Mouse (Mus musculus): ENCODE measurements around the gene Ier3. TPM values are rescaled to one million over a fixed set of nuclear protein-coding genes. Genes with fewer than 3 reads are reported as not detected.

The Ier3 gene
- polyA plus RNA-seq, 1 experiment from 2014 or later: 149 TPM

DNA sequence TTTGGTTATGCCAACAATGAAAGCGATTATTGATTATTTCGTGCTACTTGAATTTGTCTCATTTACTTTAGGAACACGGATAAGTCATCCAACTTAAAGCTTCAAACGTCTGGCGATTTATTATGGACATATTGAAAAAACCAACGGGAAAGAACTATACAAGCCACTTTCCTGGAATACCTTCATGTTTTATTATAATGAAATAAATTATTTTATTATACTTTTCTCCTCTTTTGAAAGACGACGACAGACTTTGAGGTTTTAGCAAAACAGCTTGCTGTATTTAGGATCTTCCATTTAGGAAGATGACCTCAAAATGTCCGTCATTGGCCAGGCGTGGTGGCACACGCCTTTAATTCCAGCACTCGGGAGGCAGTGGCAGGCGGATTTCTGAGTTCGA is 19.1 kb downstream of the Ier3 start:
- in situ Hi-C loops (cut with MboI; ENCODE audit: low pct_unique_long_range_greater_than_20kb): no loop called here
- CTCF ChIA-PET: interaction anchor here (6.7 kb wide), 1 partner anchor 34 kb away, joined by 39 read pairs; no protein-coding TSS in a partner anchor
- ATAC-seq: no peak
- no peak for DNase-seq (ENCODE audit: low read depth, low spot score)
- TF ChIP-seq CTCF (IDR thresholded peaks at IDR 0.05): no peak
- no peaks in the 10 kb centered on the region for H3K27me3 ChIP-seq
- POLR2A ChIA-PET: interaction anchor here (0.7 kb wide), 1 partner anchor 89 kb away, joined by 9 read pairs; no protein-coding TSS in a partner anchor

DNA sequence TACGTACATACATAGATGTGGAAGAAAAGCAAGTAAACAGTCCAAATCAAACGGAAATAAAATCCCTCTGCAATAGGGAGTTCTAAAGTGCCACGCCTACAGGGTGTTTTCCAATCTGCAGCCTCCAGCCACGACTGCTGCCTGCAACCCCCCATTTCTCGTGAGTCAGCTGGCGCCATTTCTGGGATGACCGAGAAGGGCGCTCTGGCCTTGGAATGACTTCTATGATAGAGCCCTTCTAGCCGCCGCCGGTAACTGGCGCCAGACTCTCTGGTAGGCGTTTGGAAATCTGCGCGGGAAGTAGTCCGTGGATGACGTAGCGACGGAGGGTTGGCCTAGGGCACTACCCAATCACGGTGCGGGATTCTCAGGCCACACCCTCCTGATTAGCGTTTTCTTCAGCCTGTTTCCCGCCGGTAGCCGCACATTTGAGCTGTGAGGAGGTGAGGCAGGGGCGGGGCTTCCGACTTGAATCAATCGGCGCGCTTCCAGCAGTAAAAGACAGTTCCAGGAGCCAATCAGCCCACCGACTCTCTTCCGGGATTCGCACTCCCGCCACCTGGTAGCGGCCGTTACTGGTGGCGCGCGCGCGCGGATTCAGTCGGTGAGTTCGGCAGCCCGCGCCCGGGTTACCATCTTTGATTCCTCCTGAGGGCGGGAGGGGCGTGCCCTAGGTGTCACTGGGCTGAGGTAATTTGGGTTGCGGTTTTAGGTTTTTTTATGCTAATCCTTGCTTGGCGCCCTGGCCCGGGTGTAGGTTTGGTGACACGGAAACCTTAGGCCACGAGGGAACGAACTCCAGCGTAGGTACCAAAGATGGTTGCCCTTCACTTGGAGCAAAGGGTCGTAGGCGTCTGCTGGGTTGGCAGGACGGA is 19.8 kb downstream of the Ier3 start, which contains the start of gene Mdc1:
Gene Mdc1, plus strand, starts transcription at position 440 of the 875 bp plus-strand sequence.
- CTCF ChIA-PET: interaction anchor here (1.4 to 6.7 kb wide), 2 partner anchors 32 to 33 kb away, joined by 5 to 39 read pairs; no protein-coding TSS in a partner anchor
- no peaks in the 10 kb centered on the region for H3K27me3 ChIP-seq
- peak; percentile 85 for ATAC-seq
- in situ Hi-C loops (cut with MboI; ENCODE audit: low pct_unique_long_range_greater_than_20kb): no loop called here
- TF ChIP-seq CTCF (IDR thresholded peaks at IDR 0.05): no peak
- POLR2A ChIA-PET: interaction anchor here (0.6 to 1.2 kb wide), 3 partner anchors 19 to 281 kb away, joined by 3 to 9 read pairs (median 4); partner anchors contain the start of gene Nrm
- peak; percentile 99 for DNase-seq (ENCODE audit: low read depth, low spot score)

DNA sequence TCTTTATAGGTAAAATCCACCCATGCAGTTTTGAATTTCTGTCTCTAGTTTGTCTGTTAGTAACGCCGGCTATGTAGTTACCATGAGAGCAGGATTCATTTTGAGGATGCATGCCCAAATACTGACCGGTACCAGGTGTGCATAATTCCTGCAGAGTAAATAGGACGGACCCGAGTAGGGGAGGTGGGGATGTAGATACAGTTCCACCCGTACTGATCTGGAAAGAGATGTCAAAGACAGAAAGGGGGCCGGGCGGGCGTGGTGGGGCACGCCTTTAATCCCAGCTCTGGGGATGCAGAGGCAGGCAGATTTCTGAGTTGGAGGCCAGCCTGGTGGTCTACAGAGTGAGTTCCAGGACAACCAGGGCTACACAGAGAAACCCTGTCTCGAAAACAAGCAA is 20.5 kb downstream of the Ier3 start:
- in situ Hi-C loops (cut with MboI; ENCODE audit: low pct_unique_long_range_greater_than_20kb): no loop called here
- CTCF ChIA-PET: interaction anchor here (0.9 to 1.4 kb wide), 3 partner anchors 12 to 32 kb away, joined by 3 to 5 read pairs (median 3); no protein-coding TSS in a partner anchor
- TF ChIP-seq CTCF (IDR thresholded peaks at IDR 0.05): no peak

GRCm38 (mm10) chr17:35843514-35843913 is 22.0 kb downstream of the Ier3 start:
- no peak for TF ChIP-seq CTCF (IDR thresholded peaks at IDR 0.05)
- ChIA-PET POLR2A (no interaction called here), CTCF (interaction anchor here (1.4 to 1.6 kb wide), 2 partner anchors 14 to 34 kb away, joined by 3 read pairs; no protein-coding TSS in a partner anchor)
- no peaks in the 10 kb centered on the region for H3K27me3 ChIP-seq
- in situ Hi-C loops (cut with MboI; ENCODE audit: low pct_unique_long_range_greater_than_20kb): no loop called here
- no peak for ATAC-seq
- DNase-seq (ENCODE audit: low read depth, low spot score): no peak

More for the DNA sequence above, 20.5 kb downstream of the Ier3 start:
- ATAC-seq (no peak), DNase-seq (ENCODE audit: low read depth, low spot score) (no peak)
- POLR2A ChIA-PET: interaction anchor here (0.6 to 1.2 kb wide), 3 partner anchors 19 to 282 kb away, joined by 3 to 4 read pairs (median 4); partner anchors contain the start of gene Nrm
- no peaks in the 10 kb centered on the region for H3K27me3 ChIP-seq

GRCm38 (mm10) chr17:35848112-35848511 is 26.6 kb downstream of the Ier3 start:
- TF ChIP-seq CTCF (IDR thresholded peaks at IDR 0.05): no peak
- ATAC-seq (no peak), DNase-seq (ENCODE audit: low read depth, low spot score) (no peak)
- POLR2A ChIA-PET: interaction anchor here (1.2 kb wide), 1 partner anchor 23 kb away, joined by 3 read pairs; no protein-coding TSS in a partner anchor
- in situ Hi-C loops (cut with MboI; ENCODE audit: low pct_unique_long_range_greater_than_20kb): no loop called here
- H3K27me3 ChIP-seq: no peaks in the 10 kb centered on the region
- CTCF ChIA-PET: interaction anchor here (1.1 to 3.4 kb wide), 2 partner anchors 25 to 43 kb away, joined by 3 to 14 read pairs; no protein-coding TSS in a partner anchor

GRCm38 (mm10) chr17:35850974-35851373 is 29.5 kb downstream of the Ier3 start:
- ChIA-PET POLR2A (interaction anchor here (1.1 kb wide), 1 partner anchor 13 kb away, joined by 3 read pairs; the partner anchor contains the start of gene Tubb5), CTCF (interaction anchor here (1.1 to 2.7 kb wide), 3 partner anchors 9 to 16 kb away, joined by 3 to 6 read pairs (median 3); partner anchors contain the start of gene Nrm)
- in situ Hi-C loops (cut with MboI; ENCODE audit: low pct_unique_long_range_greater_than_20kb): no loop called here
- DNase-seq (ENCODE audit: low read depth, low spot score): no peak
- TF ChIP-seq CTCF (IDR thresholded peaks at IDR 0.05): no peak
- ATAC-seq: no peak
- H3K27me3 ChIP-seq: no peaks in the 10 kb centered on the region

DNA sequence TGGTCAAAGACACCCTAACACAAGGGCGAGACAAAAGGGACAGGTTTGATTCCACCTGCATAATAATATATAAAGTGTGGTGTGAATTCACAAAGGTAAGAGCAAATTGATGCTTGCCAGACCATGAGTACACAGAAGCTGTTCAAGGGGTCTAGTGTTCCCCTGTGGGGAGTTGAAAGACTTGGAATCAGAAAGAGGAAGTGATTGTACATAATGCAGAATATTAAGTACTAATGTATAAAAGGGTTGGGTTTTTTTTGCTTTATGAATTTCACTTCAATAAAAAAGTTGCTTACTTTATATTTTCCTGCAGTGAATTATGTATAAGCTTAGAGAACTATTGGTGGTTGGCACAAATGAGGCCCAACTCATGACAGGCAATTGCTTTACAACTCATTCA is 37.9 kb downstream of the Ier3 start:
- no peak for ATAC-seq
- ChIA-PET POLR2A (no interaction called here), CTCF (interaction anchor here (0.7 to 4.5 kb wide), 4 partner anchors 8 to 15 kb away, joined by 3 to 29 read pairs (median 4); no protein-coding TSS in a partner anchor)
- no peak for TF ChIP-seq CTCF (IDR thresholded peaks at IDR 0.05)
- no peaks in the 10 kb centered on the region for H3K27me3 ChIP-seq
- in situ Hi-C loops (cut with MboI; ENCODE audit: low pct_unique_long_range_greater_than_20kb): no loop called here
- no peak for DNase-seq (ENCODE audit: low read depth, low spot score)

GRCm38 (mm10) chr17:35859835-35860234 is 38.4 kb downstream of the Ier3 start:
- ChIA-PET CTCF (interaction anchor here (0.7 to 4.5 kb wide), 4 partner anchors 9 to 15 kb away, joined by 3 to 29 read pairs (median 4); no protein-coding TSS in a partner anchor), POLR2A (interaction anchor here (0.5 to 1.5 kb wide), 3 partner anchors 10 to 124 kb away, joined by 3 to 4 read pairs (median 4); no protein-coding TSS in a partner anchor)
- no peaks in the 10 kb centered on the region for H3K27me3 ChIP-seq
- in situ Hi-C loops (cut with MboI; ENCODE audit: low pct_unique_long_range_greater_than_20kb): no loop called here
- DNase-seq (ENCODE audit: low read depth, low spot score) (no peak), ATAC-seq (no peak)
- TF ChIP-seq CTCF (IDR thresholded peaks at IDR 0.05): no peak

GRCm38 (mm10) chr17:35860831-35861197 is 39.3 kb downstream of the Ier3 start:
- ChIA-PET POLR2A (interaction anchor here (0.6 to 1.5 kb wide), 5 partner anchors 9 to 53 kb away, joined by 3 to 7 read pairs (median 4); no protein-coding TSS in a partner anchor), CTCF (interaction anchor here (1.6 to 4.5 kb wide), 3 partner anchors 10 to 16 kb away, joined by 6 to 29 read pairs (median 7); no protein-coding TSS in a partner anchor)
- no peaks in the 10 kb centered on the region for H3K27me3 ChIP-seq
- no peak for TF ChIP-seq CTCF (IDR thresholded peaks at IDR 0.05)
- in situ Hi-C loops (cut with MboI; ENCODE audit: low pct_unique_long_range_greater_than_20kb): no loop called here
- ATAC-seq (no peak), DNase-seq (ENCODE audit: low read depth, low spot score) (no peak)

DNA sequence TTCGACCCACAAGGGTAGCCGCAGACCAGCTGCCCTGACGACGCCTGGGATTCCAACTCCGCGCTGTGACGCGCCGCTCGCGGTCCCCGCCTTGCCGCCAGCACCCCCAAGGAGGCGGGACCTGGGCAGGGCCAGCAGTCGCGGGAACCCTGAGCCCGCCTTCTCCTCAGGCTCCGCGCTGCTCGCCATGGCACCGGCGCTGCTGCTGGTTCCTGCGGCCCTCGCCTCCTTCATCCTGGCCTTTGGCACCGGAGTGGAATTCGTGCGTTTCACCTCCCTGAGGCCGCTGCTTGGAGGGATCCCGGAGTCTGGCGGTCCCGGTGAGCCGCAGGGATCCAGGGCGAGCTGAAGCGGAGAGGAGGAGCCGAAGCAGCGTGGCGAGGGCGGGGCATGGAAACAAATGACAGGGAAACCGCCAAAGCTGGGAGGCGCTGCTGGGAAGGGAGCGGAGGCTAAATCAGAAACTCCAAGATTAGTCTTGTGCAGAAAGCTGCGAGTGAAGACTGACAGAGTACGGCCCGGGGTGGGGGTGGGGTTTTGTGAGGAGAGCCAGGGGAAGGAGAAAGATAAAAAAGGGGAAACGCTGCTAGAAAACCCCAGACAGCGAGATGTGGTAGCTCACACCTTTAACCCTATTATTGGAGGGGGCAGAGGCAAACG is 39.8 kb downstream of the Ier3 start, which contains the start of gene Nrm:
Gene Nrm, plus strand, starts transcription at position 121 of the 660 bp plus-strand sequence.
- in situ Hi-C loops (cut with MboI; ENCODE audit: low pct_unique_long_range_greater_than_20kb): no loop called here
- no peak for TF ChIP-seq CTCF (IDR thresholded peaks at IDR 0.05)
- no peaks in the 10 kb centered on the region for H3K27me3 ChIP-seq
- ATAC-seq (peak; percentile 91), DNase-seq (ENCODE audit: low read depth, low spot score) (no peak)
- CTCF ChIA-PET: interaction anchor here (1.6 to 4.5 kb wide), 3 partner anchors 10 to 16 kb away, joined by 6 to 29 read pairs (median 7); no protein-coding TSS in a partner anchor
- POLR2A ChIA-PET: interaction anchor here (0.6 to 1.5 kb wide), 6 partner anchors 8 to 238 kb away, joined by 3 to 7 read pairs (median 4); no protein-coding TSS in a partner anchor

Data from Patski (cell line).